Mouse (Mus musculus): Measurements from ENCODE around the gene Gm34653.
"Not testable (repeated sequence)": the region's sequence is repeated elsewhere in the genome, so short reads cannot be mapped to it uniquely, and the experiment has no call there.

Gene Gm34653

DNA sequence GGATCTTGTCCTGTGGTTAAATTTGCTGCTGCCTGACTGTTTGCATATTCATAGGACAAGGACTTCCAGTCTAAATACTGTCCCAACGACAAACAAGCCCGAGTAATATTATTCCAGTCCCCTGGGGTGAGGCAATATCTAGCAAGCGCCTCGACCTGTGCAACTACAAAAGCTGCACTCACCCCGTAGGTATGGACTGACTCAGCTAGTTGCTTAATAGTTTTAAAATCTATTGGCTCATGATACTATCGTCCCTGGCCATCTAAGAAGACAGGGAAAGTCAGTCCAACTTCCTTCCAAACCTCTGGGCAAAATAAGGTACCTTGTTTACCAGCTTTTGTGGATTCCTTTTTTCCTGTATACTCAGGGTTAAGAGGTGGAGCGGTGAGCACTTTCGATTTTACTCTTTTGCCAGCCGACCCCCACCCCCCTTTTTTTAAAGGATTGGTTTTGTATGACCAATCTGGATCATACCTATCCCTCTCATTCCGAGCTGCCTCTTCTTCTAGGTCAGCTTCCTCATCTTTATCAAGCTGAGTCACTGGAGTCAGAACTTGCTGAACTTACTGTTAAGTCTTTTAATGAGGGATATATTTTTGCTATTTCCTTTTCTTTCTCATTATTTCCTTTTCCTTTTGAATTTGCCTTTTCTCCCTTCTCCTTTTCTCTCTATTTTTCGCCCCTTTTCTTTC lies at the start of gene Gm34653:
Gm34653 (plus strand) TSS at position 242 of the 692 bp plus-strand sequence.
- not testable (repeated sequence) for DNase-seq (ENCODE audit: low spot score)

DNA sequence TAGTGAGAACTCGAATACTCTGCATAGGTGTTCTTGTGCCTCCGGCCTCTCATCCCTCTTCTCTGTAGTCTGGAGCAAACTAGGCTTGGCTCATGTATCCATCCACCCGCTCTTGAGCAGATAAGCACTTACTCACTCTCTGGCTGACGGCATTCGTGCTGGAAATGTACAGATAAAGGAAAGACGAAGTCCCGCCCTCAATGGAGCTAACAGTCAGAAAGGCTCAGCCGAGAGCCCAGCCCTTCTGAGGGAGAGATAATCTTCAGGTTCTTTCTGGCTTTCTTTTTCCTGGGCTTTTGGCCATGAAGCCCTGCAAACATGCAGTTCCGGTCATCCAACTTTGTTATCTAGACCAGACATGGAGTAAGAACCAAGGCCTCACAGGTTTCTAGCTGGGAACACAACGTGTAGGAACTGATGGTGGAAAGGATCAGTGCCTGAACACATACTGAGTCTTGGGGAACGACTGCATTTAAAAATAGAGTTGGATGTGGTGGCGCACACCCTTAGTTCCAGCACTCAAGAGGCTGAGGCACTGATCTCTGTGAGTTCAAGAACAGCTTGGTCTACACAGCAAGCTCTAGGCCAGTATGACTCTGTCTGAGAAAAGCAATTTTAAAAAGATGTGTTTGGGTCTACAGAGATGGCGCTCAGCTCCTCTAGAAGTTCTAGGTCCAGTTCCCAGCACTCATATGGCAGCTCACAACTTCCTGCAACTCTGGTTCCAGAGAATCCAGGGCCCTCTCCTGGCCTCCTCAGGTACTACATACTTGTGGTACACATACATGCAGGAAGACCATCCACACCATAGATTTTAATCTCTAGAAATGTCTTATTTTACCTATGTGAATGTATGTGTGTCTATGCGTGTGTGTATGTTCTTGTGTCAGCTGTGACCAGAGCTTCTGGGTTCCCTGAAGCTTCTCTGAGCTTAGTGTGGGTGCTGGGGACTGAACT lies 49.5 kb upstream of the Gm34653 start:
- no peak for DNase-seq (ENCODE audit: low spot score)

DNA sequence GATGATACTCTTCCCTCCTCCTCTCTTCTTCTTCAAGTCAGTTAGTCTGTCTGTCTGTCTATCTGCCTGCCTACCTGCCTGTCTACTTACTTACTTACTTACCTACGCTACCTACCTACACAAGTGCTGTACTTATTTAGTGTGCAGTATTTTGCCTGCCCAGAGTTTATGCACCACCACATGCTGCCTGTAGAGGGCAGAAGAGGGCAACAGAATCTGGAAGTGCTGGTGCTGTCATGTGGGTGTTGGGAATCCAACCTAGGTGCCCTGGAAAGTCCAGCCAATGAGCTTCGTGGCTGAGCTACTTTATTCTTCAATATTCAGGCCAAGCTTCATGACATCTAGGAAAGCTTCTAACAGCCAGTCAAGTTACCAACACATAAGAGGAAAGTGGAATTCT lies 48.7 kb upstream of the Gm34653 start:
- peak; percentile 62 for DNase-seq (ENCODE audit: low spot score)

DNA sequence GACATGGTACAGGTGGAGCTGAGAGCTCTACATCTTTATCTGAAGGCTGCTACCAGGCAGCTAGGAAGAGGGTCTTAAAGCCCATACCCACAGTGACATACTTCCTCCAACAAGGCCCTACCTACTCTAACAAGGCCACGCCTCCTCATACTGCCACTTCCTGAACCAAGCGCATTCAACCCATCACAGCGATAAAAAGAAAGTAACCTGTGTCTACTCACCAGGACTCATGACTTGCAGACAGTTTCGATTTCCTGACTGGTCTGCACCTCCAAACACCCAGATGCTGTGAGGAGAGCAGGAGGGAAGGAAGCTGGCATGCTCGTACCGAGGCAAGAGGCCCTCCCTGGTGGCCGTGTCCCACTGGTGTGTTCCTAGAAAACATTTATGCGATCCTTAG lies 42.5 kb upstream of the Gm34653 start:
- no peak for DNase-seq (ENCODE audit: low spot score)

DNA sequence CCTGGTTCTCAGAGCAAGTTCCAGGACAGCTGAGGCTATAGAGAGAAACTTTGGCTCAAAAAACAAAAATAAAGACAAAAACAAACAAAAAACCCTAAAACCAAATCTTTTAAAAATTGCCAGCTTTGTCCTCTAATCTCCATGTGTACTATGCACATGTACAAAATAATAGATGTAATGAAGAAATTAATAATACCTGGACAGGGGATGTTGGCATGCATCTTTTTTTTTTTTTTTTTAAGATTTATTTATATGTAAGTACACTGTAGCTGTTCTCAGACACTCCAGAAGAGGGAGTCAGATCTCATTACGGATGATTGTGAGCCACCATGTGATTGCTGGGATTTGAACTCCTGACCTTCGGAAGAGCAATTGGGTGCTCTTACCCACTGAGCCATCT lies 40.3 kb upstream of the Gm34653 start:
- DNase-seq (ENCODE audit: low spot score) = not testable (repeated sequence)

DNA sequence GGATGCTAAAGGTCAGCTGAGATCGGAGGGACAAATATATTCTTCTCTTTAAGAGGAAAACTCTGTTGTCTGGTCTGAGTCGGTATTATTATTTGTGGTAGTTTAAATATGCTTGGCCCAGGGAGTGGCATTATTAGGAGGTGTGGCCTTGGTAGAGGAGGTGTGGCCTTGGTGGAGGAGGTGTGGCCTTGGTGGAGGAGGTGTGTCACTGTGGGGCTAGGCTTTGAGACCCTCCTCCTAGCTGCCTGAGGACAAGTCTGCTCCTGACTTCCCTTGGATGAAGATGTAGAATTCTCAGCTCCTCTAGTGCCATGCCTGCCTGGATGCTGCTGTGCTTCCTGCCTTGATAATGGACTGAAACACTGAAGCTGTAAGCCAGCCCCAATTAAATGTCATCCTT lies 38.3 kb upstream of the Gm34653 start:
- DNase-seq (ENCODE audit: low spot score) = no peak

DNA sequence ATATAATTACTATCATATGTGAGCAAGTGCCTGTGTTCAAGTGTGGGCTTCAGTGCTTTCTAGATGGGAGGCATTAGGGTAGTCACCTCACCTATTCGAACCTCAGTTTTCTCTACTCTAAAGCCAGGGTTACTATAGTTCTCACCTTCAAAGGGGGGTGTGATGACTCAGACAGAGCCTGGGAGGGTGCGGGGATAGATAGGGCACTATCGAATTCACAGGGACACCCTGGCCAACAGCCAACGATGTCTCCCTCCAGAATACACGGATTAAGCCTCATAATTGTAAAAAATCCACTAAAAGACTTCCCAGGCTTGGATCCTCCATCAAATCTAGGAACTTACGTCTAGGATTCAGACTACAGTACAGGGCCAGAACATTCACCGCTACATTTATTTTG lies 37.4 kb upstream of the Gm34653 start:
- no peak for DNase-seq (ENCODE audit: low spot score)

DNA sequence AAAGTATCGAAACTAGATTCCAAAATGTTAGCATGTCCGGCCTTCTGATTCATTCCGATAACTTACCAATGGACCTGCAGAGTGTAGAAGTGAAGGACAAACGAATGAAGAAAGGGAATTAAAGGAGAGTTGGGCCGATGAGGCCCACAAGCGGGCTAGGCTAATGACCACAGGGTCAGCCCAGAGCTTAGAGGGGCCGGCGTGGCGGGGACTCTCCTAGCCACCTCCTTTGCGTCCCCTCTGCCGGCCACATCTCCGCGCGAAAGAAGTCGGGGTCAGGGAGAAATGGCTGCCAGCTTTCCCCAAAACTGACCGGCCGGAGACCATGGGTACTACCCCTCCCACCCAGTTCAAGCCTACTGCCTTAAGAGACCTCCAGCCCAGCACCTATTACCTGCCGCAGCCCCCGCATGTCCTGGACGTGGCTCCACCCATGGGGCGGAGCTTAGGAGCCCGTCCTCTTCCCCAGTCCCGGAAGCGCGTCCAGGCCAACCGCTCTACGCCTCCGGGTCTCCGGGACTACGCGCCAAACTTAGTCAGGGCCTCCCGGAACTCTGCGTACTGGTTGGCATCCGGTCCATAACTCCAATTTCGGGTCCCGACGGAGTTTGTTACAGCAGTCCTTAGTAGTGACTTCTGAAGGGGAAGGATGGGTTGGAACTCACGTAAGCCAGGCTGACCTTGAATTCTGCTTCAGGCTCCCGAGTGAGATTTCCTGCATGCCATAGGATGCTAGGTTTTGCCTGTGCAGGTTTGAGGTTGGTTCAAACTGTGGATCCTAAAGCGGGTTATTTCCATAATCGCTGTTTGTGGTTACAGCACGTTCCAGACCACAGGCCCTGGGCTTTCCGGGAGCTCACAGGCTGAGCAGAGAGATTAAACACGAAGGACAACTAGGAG lies 33.2 kb upstream of the Gm34653 start, which contains the start of gene Rabepk:
Rabepk (minus strand) TSS at position 556 of the 900 bp plus-strand sequence.
- peak; percentile 93 for DNase-seq (ENCODE audit: low spot score)

DNA sequence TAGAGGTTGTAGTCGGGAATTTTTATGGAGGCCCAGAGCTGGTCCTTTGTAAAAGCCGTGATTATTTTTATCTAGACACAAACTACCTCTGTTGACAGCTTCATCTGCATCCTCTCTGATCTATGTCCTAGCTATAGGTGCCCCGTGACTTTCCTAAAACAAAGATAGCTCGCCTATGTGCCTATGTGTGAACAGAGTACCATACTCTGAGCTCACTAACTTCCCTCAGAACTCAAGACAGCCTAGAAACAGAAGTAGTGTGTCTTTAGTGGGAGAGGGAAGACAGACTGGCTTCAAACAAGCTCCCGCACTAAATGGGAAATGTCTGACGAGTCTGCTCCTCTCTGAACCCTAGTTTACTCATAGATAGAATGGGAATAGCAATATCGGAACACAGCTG lies 32.4 kb upstream of the Gm34653 start:
- DNase-seq (ENCODE audit: low spot score) = no peak

DNA sequence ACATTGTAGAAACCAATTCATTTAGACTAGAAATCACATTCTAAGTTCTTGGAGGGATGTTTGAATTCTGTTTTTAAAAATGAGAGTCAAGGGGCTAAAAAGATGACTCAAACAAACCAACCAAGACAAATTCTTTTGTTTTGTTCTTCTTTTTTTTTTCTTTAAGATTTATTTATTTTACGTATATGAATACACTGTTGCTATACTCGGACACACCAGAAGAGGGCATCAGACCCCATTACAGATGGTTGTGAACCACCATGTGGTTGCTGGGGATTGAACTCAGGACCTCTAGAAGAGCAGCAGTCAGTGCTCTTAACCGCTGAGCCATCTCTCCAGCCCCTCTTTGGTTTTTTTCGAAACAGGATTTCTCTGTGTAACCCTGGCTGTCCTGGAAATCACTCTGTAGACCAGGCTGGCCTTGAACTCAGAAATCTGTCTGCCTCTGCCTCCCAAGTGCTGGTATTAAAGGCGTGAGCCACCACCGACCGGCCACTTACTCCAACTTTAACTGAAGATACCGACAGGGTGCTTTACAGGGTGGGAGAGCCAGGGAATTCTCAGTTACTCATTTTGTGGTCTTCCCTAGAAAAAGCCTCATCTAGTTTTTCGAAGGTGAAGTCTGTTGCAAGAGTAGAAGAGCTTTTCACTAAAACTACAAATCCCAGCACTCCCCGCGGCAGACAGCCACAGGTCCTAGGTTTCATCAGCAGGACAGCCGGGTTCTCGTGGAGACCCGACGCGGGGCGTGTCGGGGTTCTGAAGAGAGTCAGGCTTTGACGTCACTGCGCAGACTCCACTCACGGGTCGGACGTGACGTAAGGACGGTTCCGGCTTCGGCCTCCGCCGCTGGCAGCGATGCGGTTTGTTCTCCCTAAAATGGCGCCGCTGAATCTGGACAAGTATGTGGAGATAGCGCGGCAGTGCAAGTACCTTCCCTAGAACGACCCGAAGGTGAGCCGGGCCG lies 31.0 kb upstream of the Gm34653 start:
- peak; percentile 100 for DNase-seq (ENCODE audit: low spot score)

DNA sequence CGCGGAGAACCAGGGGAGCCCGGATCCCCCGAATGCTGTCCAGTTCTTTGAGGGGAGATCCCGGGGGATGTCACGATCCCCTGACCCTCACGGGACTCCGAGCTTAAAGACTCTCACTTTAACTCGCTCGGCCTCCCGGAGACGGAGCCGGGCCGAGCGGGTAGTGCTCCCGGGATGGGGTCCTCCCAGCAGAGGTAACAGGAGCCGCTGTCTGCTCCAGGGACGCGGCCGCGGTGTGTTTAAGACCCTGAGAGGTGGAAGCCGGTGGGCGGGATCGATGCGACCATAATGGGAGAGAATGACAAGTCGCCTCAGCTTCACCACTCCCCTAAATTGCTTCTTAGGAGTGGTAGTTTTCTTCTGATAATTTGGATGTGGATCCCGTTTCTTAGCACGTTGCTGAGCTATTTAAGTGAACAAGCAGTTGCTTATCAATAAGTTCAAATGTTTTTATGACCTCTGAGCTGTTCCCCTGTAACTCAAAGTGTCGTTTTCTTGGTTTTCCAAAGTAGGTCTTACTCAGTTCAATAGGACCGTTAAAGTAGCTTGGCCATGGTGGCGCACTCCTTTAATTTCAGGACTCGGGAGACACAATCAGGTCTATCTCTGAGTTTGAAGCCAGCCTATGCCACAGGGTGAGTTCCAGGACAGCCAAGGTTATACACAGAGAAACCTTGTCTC lies 30.1 kb upstream of the Gm34653 start:
- peak; percentile 41 for DNase-seq (ENCODE audit: low spot score)

DNA sequence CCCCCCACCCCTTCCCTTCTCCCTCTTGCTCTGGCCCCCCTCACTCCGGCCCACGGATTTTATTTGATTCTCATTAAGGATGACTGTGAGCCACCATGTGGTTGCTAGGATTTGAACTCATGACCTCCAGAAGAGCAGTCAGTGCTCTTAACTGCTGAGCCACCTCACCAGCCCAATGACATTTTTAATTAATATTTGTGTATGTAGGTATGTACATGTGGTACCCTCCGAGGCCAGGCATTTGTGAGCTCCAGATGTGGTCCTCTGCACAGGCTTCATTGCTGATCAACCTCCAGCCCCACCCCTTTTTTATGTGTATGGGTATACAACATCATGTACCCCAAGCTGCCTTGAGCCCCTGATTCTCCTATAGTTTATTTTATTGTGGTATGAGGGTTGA lies 29.1 kb upstream of the Gm34653 start:
- DNase-seq (ENCODE audit: low spot score) = no peak

DNA sequence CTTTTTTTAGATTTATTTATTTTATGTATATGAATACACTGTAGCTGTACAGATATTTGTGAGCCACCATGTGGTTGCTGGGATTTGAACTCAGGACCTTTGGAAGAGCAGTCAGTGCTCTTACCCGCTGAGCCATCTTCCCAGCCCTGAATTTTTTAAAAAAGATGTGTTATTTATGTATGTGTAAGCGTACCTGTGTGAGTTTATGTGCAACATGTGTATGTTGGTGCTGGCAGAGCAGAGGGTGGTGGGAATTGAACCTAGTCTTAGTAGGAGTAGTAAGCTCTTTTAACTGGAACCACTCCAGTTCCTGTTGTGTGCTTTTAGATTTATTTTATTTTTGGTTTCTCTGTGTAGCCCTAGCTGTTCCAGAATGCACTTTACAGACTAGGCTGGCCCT lies 28.6 kb upstream of the Gm34653 start:
- no peak for DNase-seq (ENCODE audit: low spot score)

DNA sequence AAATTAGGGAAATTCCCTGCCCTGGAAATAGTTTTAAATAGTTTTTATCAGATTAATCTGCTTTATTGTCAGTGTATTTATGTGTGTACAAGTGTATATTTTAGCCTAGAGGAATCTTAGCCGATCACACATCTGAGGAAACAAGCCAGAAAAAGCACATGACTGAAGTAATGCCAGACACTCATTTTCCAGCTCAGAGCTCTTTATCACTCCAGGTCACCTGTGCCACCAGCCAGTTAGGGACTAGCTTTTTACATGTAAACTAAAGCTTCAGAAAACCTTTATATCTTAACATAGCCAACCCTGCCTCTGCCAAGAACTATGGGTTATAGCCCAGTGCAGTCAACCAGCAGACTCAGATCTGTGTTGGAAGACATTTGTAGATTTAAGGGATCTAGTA lies 28.0 kb upstream of the Gm34653 start:
- DNase-seq (ENCODE audit: low spot score) = no peak

DNA sequence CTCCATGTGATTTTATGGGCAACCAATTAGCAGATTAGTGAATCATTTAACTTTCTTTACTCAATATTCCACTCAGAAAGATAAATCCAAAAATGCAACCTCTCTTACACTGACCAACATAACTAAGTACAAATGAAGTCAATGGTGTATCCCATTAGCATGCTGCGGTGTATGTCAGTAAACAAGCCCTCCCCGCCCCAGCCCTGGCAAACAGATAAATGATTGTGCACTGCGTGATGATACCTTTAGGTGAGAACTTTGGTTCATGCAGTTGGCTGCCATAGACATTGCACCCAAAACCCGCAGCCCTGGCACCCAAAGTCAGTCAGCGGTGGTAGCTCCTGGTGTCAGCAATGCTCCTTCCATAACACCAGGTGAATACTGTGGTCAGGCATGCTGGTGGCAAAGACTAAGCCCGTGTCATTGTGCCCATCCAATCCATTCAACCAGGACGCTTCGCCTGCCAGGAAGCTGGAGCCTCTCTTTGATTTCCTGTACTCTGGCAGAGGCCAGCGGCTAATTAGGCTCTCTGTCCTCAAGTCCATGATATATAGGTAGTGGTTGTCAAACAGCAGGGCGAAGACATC lies 27.4 kb upstream of the Gm34653 start:
- DNase-seq (ENCODE audit: low spot score) = no peak

DNA sequence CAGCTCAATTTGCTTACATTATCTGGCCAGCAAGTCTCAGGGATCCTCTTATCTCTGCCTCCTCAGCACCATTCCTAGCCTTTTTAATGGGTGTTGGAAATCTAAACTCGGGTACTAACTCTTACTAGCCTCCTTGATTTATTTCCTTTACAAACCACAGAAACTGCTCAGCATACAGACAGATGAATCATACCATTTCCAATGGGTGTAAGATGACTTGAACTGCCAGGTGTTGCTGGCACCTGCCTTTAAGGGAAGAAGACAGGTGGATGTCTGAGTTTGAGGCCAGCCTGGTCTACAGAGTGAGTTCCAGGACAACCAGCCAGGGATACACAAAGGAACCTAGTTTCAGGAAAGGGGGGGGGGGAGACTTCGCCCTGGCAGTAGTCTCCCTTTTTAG lies 24.8 kb upstream of the Gm34653 start:
- DNase-seq (ENCODE audit: low spot score) = no peak

DNA sequence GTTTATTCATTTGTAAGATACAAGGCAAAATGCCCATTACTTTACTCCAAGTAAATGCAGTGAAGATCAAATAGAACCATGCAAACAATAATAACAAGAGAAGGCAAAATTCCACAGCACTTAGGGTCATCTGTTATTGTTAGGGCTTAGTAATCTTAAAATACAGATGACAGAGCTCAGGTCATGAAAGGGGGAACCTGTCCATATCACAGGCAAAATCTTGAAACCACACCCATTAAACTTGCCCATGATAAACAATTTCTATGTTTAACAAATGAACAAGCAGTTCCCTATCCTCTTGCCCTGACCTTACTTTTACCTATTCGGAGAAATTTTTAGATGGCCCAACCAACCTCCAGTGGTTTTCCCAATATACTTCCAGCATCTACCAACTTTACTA lies 23.2 kb upstream of the Gm34653 start:
- no peak for DNase-seq (ENCODE audit: low spot score)

DNA sequence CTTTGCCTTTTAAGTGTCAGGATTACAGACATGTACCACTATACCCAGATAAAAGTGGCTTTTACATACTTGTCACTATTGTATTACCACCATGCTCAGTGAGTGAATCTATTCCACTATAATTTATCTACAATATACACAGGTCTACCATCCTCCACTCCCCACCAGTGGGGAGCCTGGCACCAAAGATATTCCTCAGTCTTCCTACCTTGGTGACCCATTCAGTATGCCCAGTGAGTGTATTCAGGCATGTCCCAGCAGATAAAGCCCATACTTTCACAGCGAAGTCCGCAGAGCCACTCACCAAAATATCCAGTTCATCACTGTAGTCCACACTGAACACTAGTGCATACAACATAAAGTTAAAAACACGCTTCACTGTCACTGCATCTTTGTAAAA lies 22.0 kb upstream of the Gm34653 start:
- no peak for DNase-seq (ENCODE audit: low spot score)

DNA sequence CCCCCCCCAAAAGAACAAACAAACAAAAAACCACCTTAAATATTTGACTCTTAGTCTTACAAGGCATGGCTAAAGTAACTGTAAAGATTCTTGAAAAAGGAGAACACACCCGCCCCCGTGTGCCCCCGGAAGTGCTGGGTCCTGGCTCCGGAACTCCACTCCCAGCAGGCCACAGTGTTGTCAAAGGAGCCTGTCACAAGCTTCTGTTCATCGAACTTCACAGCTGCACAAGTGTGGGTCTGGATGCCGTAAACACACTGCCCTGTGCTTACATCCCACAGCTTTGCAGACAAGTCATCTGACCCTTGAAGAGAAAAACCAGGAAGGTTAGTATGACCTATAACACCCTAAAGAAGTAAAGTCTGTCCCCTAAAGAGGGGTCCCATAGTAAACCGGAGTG lies 20.1 kb upstream of the Gm34653 start:
- no peak for DNase-seq (ENCODE audit: low spot score)

DNA sequence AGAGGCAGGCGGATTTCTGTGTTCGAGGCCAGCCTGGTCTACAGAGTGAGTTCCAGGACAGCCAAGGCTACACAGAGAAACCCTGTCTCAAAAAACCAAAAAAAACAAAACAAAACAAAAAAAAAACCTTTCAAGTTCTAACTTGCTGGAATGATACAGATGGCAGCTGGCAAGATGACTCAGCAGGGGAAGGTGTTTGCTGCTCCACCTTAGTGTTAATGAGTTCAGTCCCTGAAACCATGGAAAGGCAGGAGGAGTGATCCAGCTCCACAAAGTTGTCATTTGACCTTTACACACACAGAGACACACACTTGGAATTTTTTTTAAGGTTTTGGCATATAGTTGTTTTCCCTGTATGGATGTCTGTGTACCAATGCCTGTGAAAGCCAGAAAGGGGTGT lies 16.9 kb upstream of the Gm34653 start:
- DNase-seq (ENCODE audit: low spot score) = not testable (repeated sequence)

All from embryo, embryonic 10.5 days (tissue).